Mouse (Mus musculus): ENCODE data around the gene Tmprss6. TPM values are rescaled to one million over a fixed set of nuclear protein-coding genes. Genes with fewer than 3 reads are reported as not detected.

Tmprss6 gene
- polyA plus RNA-seq, 1 experiment from 2014 or later = 0.28 TPM

- H3K27ac ChIP-seq (replicated peaks) = no peak overlapping the region
- no peak overlapping the region for H3K4me2 ChIP-seq
- 86% methylated on average over 4 of the region's 4 CpGs for WGBS
- no peak for ATAC-seq (ENCODE audit: low read depth)
- no peaks in the 10 kb centered on the region for H3K9me3 ChIP-seq
- no peak overlapping the region for H3K9ac ChIP-seq
- peaks cover 6% of the 10 kb centered on the region; the same call in 1 of the 2 replicates for H3K4me1 ChIP-seq (replicated peaks)
- H3K4me3 ChIP-seq = no peak overlapping the region
- H3K27me3 ChIP-seq = no peaks in the 10 kb centered on the region
- no peaks in the 10 kb centered on the region for H3K36me3 ChIP-seq
These were observed 13.3 kb downstream of the Tmprss6 start for GRCm38 (mm10) chr15:78455168-78455567.

DNA sequence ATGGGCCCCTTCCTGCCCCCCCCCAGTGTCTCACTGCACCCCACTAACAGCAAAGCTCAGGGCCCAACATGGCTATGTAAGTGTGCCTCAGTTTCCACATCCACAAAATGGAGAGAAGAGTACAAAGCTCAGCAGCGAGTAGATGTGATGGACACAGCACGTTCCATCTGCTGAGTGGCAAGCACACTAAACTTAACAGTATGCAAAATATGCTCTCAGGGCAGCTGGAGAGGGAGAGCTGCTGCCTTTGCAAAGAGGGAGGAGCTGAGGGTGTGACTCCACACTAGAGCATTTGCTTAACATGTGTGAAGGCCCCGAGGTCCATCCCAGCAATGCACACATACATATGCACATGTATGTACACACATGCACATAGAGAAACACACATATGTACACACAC is 15.5 kb downstream of the Tmprss6 start:
- Histone ChIP-seq H3K27me3 (no peaks in the 10 kb centered on the region), H3K9me3 (no peaks in the 10 kb centered on the region), H3K4me2 (no peak overlapping the region), H3K9ac (no peak overlapping the region), H3K4me1 (replicated peaks) (peaks cover 24% of the 10 kb centered on the region), H3K27ac (replicated peaks) (no peak overlapping the region), H3K36me3 (no peaks in the 10 kb centered on the region), H3K4me3 (no peak overlapping the region)
- ATAC-seq (ENCODE audit: low read depth) = no peak
- WGBS = 82% methylated on average over 3 of the region's 3 CpGs

DNA sequence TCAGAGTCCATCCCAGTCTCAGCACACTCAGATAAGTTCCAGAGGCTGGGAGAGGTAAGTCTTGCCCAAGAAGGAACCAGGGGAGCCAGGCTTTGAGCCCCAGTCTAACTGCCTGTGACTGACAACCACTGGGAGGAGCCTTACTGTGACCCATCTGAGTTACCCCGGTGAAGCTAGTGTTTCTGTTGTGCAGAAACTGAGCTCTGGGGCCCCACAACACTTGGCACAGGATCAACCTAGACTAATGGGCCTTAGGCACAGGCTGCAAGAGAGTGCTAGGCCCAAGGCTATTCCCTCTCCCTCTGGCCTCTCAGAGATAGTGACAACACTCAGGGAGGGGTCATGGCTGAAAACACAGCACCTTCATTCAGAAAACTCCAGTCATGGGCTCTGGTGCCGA is 17.2 kb downstream of the Tmprss6 start:
- Histone ChIP-seq H3K4me2 (no peak overlapping the region), H3K27ac (replicated peaks) (no peak overlapping the region), H3K27me3 (no peaks in the 10 kb centered on the region), H3K4me3 (no peak overlapping the region), H3K4me1 (replicated peaks) (peaks cover 26% of the 10 kb centered on the region), H3K9ac (no peak overlapping the region), H3K36me3 (no peaks in the 10 kb centered on the region), H3K9me3 (no peaks in the 10 kb centered on the region)
- WGBS = 77% methylated on average over 2 of the region's 2 CpGs
- no peak for ATAC-seq (ENCODE audit: low read depth)

GRCm38 (mm10) chr15:78450419-78450768 is 18.0 kb downstream of the Tmprss6 start:
- ATAC-seq (ENCODE audit: low read depth) = no peak
- 87% methylated on average over 6 of the region's 6 CpGs for WGBS
- Histone ChIP-seq H3K27ac (replicated peaks) (peak overlapping the region; percentile 6; the same call in 1 of the 2 replicates), H3K4me3 (no peak overlapping the region), H3K4me1 (replicated peaks) (peaks cover 26% of the 10 kb centered on the region), H3K4me2 (no peak overlapping the region), H3K9me3 (no peaks in the 10 kb centered on the region), H3K36me3 (no peaks in the 10 kb centered on the region), H3K9ac (no peak overlapping the region), H3K27me3 (no peaks in the 10 kb centered on the region)

GRCm38 (mm10) chr15:78449694-78450418 is 18.6 kb downstream of the Tmprss6 start:
- no peak for ATAC-seq (ENCODE audit: low read depth)
- peak overlapping the region; percentile 71 for H3K27ac ChIP-seq (replicated peaks)
- peaks cover 26% of the 10 kb centered on the region for H3K4me1 ChIP-seq (replicated peaks)
- no peak overlapping the region for H3K9ac ChIP-seq
- no peaks in the 10 kb centered on the region for H3K27me3 ChIP-seq
- no peak overlapping the region for H3K4me2 ChIP-seq
- H3K4me3 ChIP-seq = no peak overlapping the region
- WGBS = 29% methylated on average over 7 of the region's 7 CpGs
- H3K9me3 ChIP-seq = no peaks in the 10 kb centered on the region
- no peaks in the 10 kb centered on the region for H3K36me3 ChIP-seq

GRCm38 (mm10) chr15:78449131-78449530 is 19.3 kb downstream of the Tmprss6 start:
- peak overlapping the region; percentile 71 for H3K27ac ChIP-seq (replicated peaks)
- H3K36me3 ChIP-seq = no peaks in the 10 kb centered on the region
- H3K4me3 ChIP-seq = no peak overlapping the region
- H3K4me2 ChIP-seq = no peak overlapping the region
- H3K9me3 ChIP-seq = no peaks in the 10 kb centered on the region
- ATAC-seq (ENCODE audit: low read depth) = no peak
- WGBS = 85% methylated on average over 6 of the region's 6 CpGs
- H3K27me3 ChIP-seq = no peaks in the 10 kb centered on the region
- H3K9ac ChIP-seq = peak overlapping the region; percentile 26; the same call in 1 of the 2 replicates
- peaks cover 26% of the 10 kb centered on the region for H3K4me1 ChIP-seq (replicated peaks)

- peak overlapping the region; percentile 24 for H3K4me3 ChIP-seq
- WGBS = 2% methylated on average over 22 of the region's 22 CpGs
- no peaks in the 10 kb centered on the region for H3K9me3 ChIP-seq
- H3K4me1 ChIP-seq (replicated peaks) = peaks cover 26% of the 10 kb centered on the region
- peak overlapping the region; percentile 64 for H3K27ac ChIP-seq (replicated peaks)
- peak overlapping the region; percentile 59 for H3K9ac ChIP-seq
- no peaks in the 10 kb centered on the region for H3K36me3 ChIP-seq
- ATAC-seq (ENCODE audit: low read depth) = 0 out of 2 replicates have a peak, but pooled peaks have one; percentile 28
- no peaks in the 10 kb centered on the region for H3K27me3 ChIP-seq
- H3K4me2 ChIP-seq = peak overlapping the region; percentile 54
These were observed 20.5 kb downstream of the Tmprss6 start for GRCm38 (mm10) chr15:78447746-78448535.

DNA sequence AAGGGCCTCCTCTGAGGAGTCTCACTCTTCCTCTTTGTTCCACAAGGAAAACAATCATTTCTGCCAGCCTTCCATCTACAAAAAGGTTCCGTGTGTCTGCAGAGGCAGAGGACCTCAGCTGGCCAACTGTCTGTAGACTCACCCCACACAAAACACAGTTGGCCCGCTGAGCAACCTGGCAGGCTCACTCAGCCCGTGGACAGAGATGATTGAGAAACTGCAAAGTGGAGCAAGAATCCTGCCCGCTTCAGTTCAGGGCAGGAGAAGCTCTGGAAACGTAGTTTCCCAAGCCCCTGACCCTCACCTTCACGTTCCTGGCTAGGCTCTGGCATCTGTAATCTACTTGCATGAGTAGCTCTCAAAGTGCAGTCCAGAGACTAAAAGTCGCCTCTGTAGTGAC is 21.3 kb downstream of the Tmprss6 start:
- Histone ChIP-seq H3K36me3 (no peaks in the 10 kb centered on the region), H3K9ac (peak overlapping the region; percentile 8; the same call in 1 of the 2 replicates), H3K9me3 (no peaks in the 10 kb centered on the region), H3K4me3 (no peak overlapping the region), H3K27ac (replicated peaks) (0 out of 2 replicates have a peak overlapping the region, but pooled peaks have one; percentile 18), H3K4me2 (no peak overlapping the region), H3K27me3 (no peaks in the 10 kb centered on the region), H3K4me1 (replicated peaks) (peaks cover 26% of the 10 kb centered on the region)
- no peak for ATAC-seq (ENCODE audit: low read depth)
- 61% methylated on average over 7 of the region's 7 CpGs for WGBS

- Histone ChIP-seq H3K36me3 (peaks cover under 1% of the 10 kb centered on the region; the same call in 1 of the 2 replicates), H3K9ac (0 out of 2 replicates have a peak overlapping the region, but pooled peaks have one; percentile 5), H3K4me2 (no peak overlapping the region), H3K27me3 (no peaks in the 10 kb centered on the region), H3K9me3 (no peaks in the 10 kb centered on the region), H3K4me3 (no peak overlapping the region), H3K27ac (replicated peaks) (no peak overlapping the region), H3K4me1 (replicated peaks) (peaks cover 17% of the 10 kb centered on the region)
- 44% methylated on average over 6 of the region's 6 CpGs for WGBS
- no peak for ATAC-seq (ENCODE audit: low read depth)
These were observed 24.6 kb downstream of the Tmprss6 start for GRCm38 (mm10) chr15:78443857-78444256.

DNA sequence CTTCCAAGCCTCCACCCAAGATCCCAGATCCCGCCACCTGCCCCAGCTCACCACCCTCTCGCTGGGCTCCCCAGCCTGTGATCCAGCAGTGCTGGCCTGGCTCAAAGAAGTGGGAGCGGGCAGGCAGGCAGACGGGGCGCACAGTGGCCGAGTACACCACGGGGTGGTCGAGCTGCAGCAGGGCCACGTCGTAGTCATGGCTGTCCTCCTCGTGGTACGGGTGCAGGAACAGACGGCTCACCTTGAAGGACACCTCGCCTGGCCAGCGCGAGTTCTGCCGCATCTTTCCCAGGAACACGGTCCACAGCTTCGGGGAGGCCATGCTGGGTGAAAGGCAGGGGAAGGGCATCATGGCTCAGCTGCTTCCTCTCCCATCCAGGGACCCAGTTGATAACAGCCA is 26.2 kb downstream of the Tmprss6 start:
- H3K27ac ChIP-seq (replicated peaks) = no peak overlapping the region
- H3K4me2 ChIP-seq = no peak overlapping the region
- H3K4me3 ChIP-seq = no peak overlapping the region
- no peaks in the 10 kb centered on the region for H3K9me3 ChIP-seq
- no peaks in the 10 kb centered on the region for H3K27me3 ChIP-seq
- peaks cover 7% of the 10 kb centered on the region for H3K36me3 ChIP-seq
- 87% methylated on average over 19 of the region's 19 CpGs for WGBS
- H3K4me1 ChIP-seq (replicated peaks) = peaks cover 20% of the 10 kb centered on the region
- H3K9ac ChIP-seq = no peak overlapping the region
- ATAC-seq (ENCODE audit: low read depth) = no peak

- H3K4me2 ChIP-seq = no peak overlapping the region
- H3K36me3 ChIP-seq = peaks cover 30% of the 10 kb centered on the region
- H3K9me3 ChIP-seq = no peaks in the 10 kb centered on the region
- ATAC-seq (ENCODE audit: low read depth) = no peak
- 68% methylated on average over 9 of the region's 9 CpGs for WGBS
- H3K27ac ChIP-seq (replicated peaks) = no peak overlapping the region
- no peak overlapping the region for H3K9ac ChIP-seq
- H3K4me3 ChIP-seq = no peak overlapping the region
- H3K27me3 ChIP-seq = no peaks in the 10 kb centered on the region
- peaks cover 51% of the 10 kb centered on the region for H3K4me1 ChIP-seq (replicated peaks)
These were observed 29.5 kb downstream of the Tmprss6 start for GRCm38 (mm10) chr15:78438973-78439372.

- H3K27ac ChIP-seq (replicated peaks) = no peak overlapping the region
- WGBS = 49% methylated on average over 8 of the region's 8 CpGs
- H3K36me3 ChIP-seq = peaks cover 35% of the 10 kb centered on the region
- no peak overlapping the region for H3K4me3 ChIP-seq
- no peak overlapping the region for H3K4me2 ChIP-seq
- H3K4me1 ChIP-seq (replicated peaks) = peaks cover 52% of the 10 kb centered on the region
- H3K9me3 ChIP-seq = no peaks in the 10 kb centered on the region
- 0 out of 2 replicates have a peak overlapping the region, but pooled peaks have one; percentile 22 for H3K9ac ChIP-seq
- no peak for ATAC-seq (ENCODE audit: low read depth)
- no peaks in the 10 kb centered on the region for H3K27me3 ChIP-seq
These were observed 29.9 kb downstream of the Tmprss6 start for GRCm38 (mm10) chr15:78438505-78438904.

All from neural tube, embryonic 13.5 days (tissue).